Mouse (Mus musculus) cerebellum, adult 2 months (tissue): Measurements from ENCODE around the gene Vmn1r82. TPM values are rescaled to one million over a fixed set of nuclear protein-coding genes. Genes with fewer than 3 reads are reported as not detected.

Experiments
- DNase-seq, 2 experiments: peaks; one replicate each; pipeline ENCODE4 v3.0.0; 2021
- H3K27ac ChIP-seq: fragments of 200-500 bp; 2 replicates; pipeline ENCODE4 v1.5.1; 2012; ENCODE audit warnings: low read length, control low read depth, inconsistent platforms; ENCODE audit not compliant: insufficient read depth
- H3K27me3 ChIP-seq: fragments of 200-500 bp; 2 replicates; pipeline ENCODE4 v1.6.1; 2012; ENCODE audit warnings: inconsistent platforms, mild to moderate bottlenecking, low read length, moderate library complexity; ENCODE audit not compliant: control insufficient read depth, insufficient read depth
- H3K4me1 ChIP-seq: fragments of 200-500 bp; 2 replicates; pipeline ENCODE4 v1.6.1; 2011; ENCODE audit warnings: low read length; ENCODE audit not compliant: control insufficient read depth, insufficient read depth
- H3K4me3 ChIP-seq: fragments of 200-500 bp; replicated peaks from 2 replicates; pipeline ENCODE3; 2011; ENCODE audit warnings: mild to moderate bottlenecking, low read depth, low read length, control low read depth; ENCODE audit not compliant: insufficient read depth
- CTCF ChIP-seq: fragments of 200-500 bp; IDR thresholded peaks from 2 replicates; pipeline ENCODE4 v1.5.1; 2011; ENCODE audit warnings: low read depth, mild to moderate bottlenecking, control low read depth, low read length, moderate library complexity, borderline replicate concordance; ENCODE audit not compliant: insufficient read depth
- POLR2A ChIP-seq: fragments of 200-500 bp; IDR thresholded peaks from 2 replicates; pipeline ENCODE4 v1.6.1; 2011; ENCODE audit warnings: low read length, control low read depth, borderline replicate concordance; ENCODE audit not compliant: insufficient read depth
- WGBS: fragments of 180-500 bp; shearing (Covaris S2); methylation state at CpG from one replicate; pipeline ENCODE4 v1.1.7; 2018; 5-methylcytosine and 5-hydroxymethylcytosine counted together
- polyA plus RNA-seq: library from polyadenylated mRNA; depleted of rRNA; stranded (reverse); fragments of >200 nt; gene quantifications from 2 replicates; pipeline ENCODE4 v1.2.3, GENCODE M21; 2012; rRNA removed

Gene Vmn1r82
- polyA plus RNA-seq, result not detected in 2 replicates

GRCm38 (mm10) chr7:12300130-12300529 is at the start of gene Vmn1r82:
TSS of gene Vmn1r82 (plus strand) at chr7:12300430.
- H3K4me1 ChIP-seq, result no peaks in the 10 kb centered on the region
- no peak within 1 kb of the TSS for H3K4me3 ChIP-seq
- no peak for DNase-seq
- no peaks in the 10 kb centered on the region for H3K27me3 ChIP-seq
- H3K27ac ChIP-seq, result no peak within 1 kb of the TSS
- TF ChIP-seq POLR2A, result no peak
- no peak for TF ChIP-seq CTCF
- WGBS, result 43% methylated on average over 2 of the region's 2 CpGs

- 75% methylated on average over 1 of the region's 1 CpGs for WGBS
- no peak for DNase-seq
- Histone ChIP-seq H3K4me3 (no peak within 1 kb of the TSS), H3K27me3 (no peaks in the 10 kb centered on the region), H3K27ac (no peak within 1 kb of the TSS), H3K4me1 (no peaks in the 10 kb centered on the region)
- TF ChIP-seq CTCF (no peak), POLR2A (no peak)
Measured at GRCm38 (mm10) chr7:12268169-12268568, 32.1 kb upstream of the Vmn1r82 start, which contains the start of gene Vmn1r81. TSS of gene Vmn1r81 (minus strand) at chr7:12268269.

- Histone ChIP-seq H3K27ac (no peak within 1 kb of the TSS), H3K4me1 (no peaks in the 10 kb centered on the region), H3K4me3 (no peak within 1 kb of the TSS), H3K27me3 (no peaks in the 10 kb centered on the region)
- DNase-seq, result no peak
- WGBS, result 73% methylated on average over 2 of the region's 2 CpGs
- no peak for TF ChIP-seq POLR2A
- no peak for TF ChIP-seq CTCF
Measured at GRCm38 (mm10) chr7:12329381-12329780, 29.2 kb downstream of the Vmn1r82 start, which contains the start of gene Vmn1r83. TSS of gene Vmn1r83 (minus strand) at chr7:12329481.

Other genes starting within 250 kb of the Vmn1r82 start
- gene Vmn1r78, start 150.2 kb upstream of the Vmn1r82 start, polyA plus RNA-seq, result not detected in 2 replicates
- gene Vmn1r79, start 129.2 kb upstream of the Vmn1r82 start, polyA plus RNA-seq, result not detected in 2 replicates
- gene Vmn1r80, start 111.1 kb upstream of the Vmn1r82 start, polyA plus RNA-seq, result not detected in 2 replicates
- not detected in 2 replicates for gene Vmn1r81, start 32.2 kb upstream of the Vmn1r82 start, polyA plus RNA-seq
- gene Vmn1r83, start 29.1 kb downstream of the Vmn1r82 start, polyA plus RNA-seq, result not detected in 2 replicates
- gene Vmn1r84, start 68.8 kb downstream of the Vmn1r82 start, polyA plus RNA-seq, result not detected in 2 replicates
- gene Zfp551, start 122.3 kb downstream of the Vmn1r82 start, polyA plus RNA-seq, result 2.9 and 3.3 TPM in 2 replicates
- 10.8 and 12.4 TPM in 2 replicates for gene Zfp606, start 177.9 kb downstream of the Vmn1r82 start, polyA plus RNA-seq
- not detected in 2 replicates for gene 2900092C05Rik, start 212.1 kb downstream of the Vmn1r82 start, polyA plus RNA-seq